Mouse (Mus musculus) heart, postnatal 0 days (tissue): ENCODE data around the gene Otc. TPM values are rescaled to one million over a fixed set of nuclear protein-coding genes. Genes with fewer than 3 reads are reported as not detected.

ENCODE experiments used
- ATAC-seq: fragments of 200-750 bp; cut with Nextera tagmentation; 2 replicates; pipeline ENCODE4 v1.8.0; 2017; ENCODE audit warnings: low read depth, moderate number of reproducible peaks, moderate library complexity; ENCODE audit not compliant: insufficient read depth
- DNase-seq: peaks from one replicate; pipeline ENCODE4 v3.0.0-alpha.2; 2016; ENCODE audit warnings: low spot score
- H3K27ac ChIP-seq: fragments of 300-500 bp; sonication (generic); 2 replicates; pipeline ENCODE4 v1.5.1; 2014; ENCODE audit warnings: low read depth, mild to moderate bottlenecking
- H3K27me3 ChIP-seq: fragments of 300-500 bp; sonication (generic); 2 replicates; pipeline ENCODE4 v1.6.1; 2014; ENCODE audit warnings: low read length, mixed read lengths; ENCODE audit not compliant: control insufficient read depth, insufficient read depth
- H3K36me3 ChIP-seq: fragments of 300-500 bp; sonication (generic); replicated peaks from 2 replicates; pipeline ENCODE4 v1.6.1; 2014; ENCODE audit warnings: low read length, mixed read lengths; ENCODE audit not compliant: control insufficient read depth, insufficient read depth
- H3K4me1 ChIP-seq: fragments of 300-500 bp; sonication (generic); 2 replicates; pipeline ENCODE4 v1.6.1; 2014; ENCODE audit warnings: antibody characterized with exemption; ENCODE audit not compliant: control insufficient read depth, insufficient read depth
- H3K4me2 ChIP-seq: fragments of 300-500 bp; sonication (generic); 2 replicates; pipeline ENCODE4 v1.6.1; 2014; ENCODE audit warnings: low read depth, mild to moderate bottlenecking, low read length, moderate library complexity
- H3K4me3 ChIP-seq: fragments of 300-500 bp; sonication (generic); 2 replicates; pipeline ENCODE4 v1.5.1; 2014; ENCODE audit warnings: low read depth, low read length
- H3K9ac ChIP-seq: fragments of 300-500 bp; sonication (generic); replicated peaks from 2 replicates; pipeline ENCODE4 v1.6.1; 2014; ENCODE audit warnings: low read depth, low read length, mixed read lengths
- H3K9me3 ChIP-seq: fragments of 300-500 bp; sonication (generic); replicated peaks from 2 replicates; pipeline ENCODE4 v1.6.1; 2016; ENCODE audit warnings: low read length; ENCODE audit not compliant: control insufficient read depth
- CTCF ChIP-seq: IDR thresholded peaks from 2 replicates; pipeline ENCODE4 v1.5.1; 2016; ENCODE audit warnings: antibody characterized with exemption, control low read depth, low read depth
- EP300 ChIP-seq: IDR thresholded peaks from 2 replicates; pipeline ENCODE4 v1.6.1; 2016; ENCODE audit warnings: antibody characterized with exemption, low read depth
- WGBS: fragments of 180-500 bp; shearing (Covaris S2); extraction: QIAGEN DNeasy Blood & Tissue Kit; methylation state at CpG from one replicate; pipeline ENCODE4 v1.1.7; 2014; 5-methylcytosine and 5-hydroxymethylcytosine counted together
- polyA plus RNA-seq: library from polyadenylated mRNA; unstranded; fragments of >200 nt; fragmentation: Nextera tagmentation; extraction: Ambion mirVana; gene quantifications from 2 replicates; pipeline ENCODE4 v1.2.1, GENCODE M21; 2015
- total RNA-seq: library from RNA; depleted of rRNA; stranded (reverse); fragments of >200 nt; gene quantifications from 2 replicates; pipeline ENCODE4 v1.2.3, GENCODE M21; 2014; ENCODE audit warnings: low replicate concordance; rRNA removed

Gene Otc
- total RNA-seq (not detected in 2 replicates), polyA plus RNA-seq (not detected in 2 replicates)

DNA sequence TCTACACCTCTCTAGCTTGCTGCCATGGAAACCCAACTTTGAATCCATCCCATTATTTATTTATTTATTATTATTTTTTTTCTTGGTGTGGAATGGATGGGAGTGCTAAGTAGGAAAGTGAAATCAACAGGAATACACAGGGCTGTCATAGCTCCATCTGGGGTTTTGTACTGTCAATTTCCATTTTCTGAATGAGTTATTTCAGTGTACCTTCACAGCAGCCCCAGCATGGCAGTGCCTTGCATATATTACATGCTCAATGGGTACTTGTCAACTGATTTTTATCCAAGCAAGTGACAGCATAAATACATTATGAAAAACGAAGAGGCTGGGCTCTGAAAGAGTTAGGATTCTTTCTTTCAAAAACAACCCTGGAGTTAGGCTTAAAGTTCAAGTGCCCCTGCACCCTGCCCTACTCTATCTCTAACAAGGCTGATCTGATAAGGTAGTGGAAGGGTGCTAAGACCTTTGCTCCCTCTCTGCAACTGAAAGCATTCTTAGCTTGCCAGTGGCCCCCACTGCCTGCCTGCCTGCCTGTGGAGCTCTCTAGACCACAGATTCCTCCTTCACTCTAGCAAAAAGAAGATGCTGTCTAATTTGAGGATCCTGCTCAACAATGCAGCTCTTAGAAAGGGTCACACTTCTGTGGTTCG, at the start of gene Otc:
Gene Otc, plus strand, starts transcription at position 454 of the 653 bp plus-strand sequence.
- Histone ChIP-seq H3K4me3 (no peak within 1 kb of the TSS), H3K4me1 (no peaks in the 10 kb centered on the region), H3K27me3 (no peaks in the 10 kb centered on the region), H3K9me3 (no peaks in the 10 kb centered on the region), H3K27ac (no peak within 1 kb of the TSS), H3K9ac (no peak within 1 kb of the TSS), H3K36me3 (no peaks in the 10 kb centered on the region), H3K4me2 (no peak within 1 kb of the TSS)
- TF ChIP-seq EP300 (no peak), CTCF (no peak)
- WGBS: 48% methylated on average over 2 of the region's 2 CpGs
- DNase-seq: no peak
- ATAC-seq: no peak

DNA sequence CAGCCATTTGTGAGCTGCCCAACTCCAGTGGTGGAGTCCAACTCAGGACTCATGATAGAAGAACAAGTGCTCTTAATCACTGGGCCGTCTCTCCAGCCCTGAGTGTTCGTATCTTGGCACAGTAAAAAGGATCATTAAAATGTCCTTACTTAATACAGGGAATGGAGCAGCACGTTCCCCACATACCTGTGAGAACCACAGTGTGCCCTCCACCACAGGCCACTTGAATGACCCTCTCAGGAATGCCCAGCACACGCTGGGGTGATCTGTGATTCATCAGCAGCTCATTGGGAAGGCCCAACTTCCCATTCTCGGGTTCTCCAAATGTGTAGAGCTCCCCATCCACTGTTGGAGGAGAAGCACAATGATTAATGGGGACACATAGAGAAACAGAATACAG, 46.2 kb upstream of the Otc start:
- 60% methylated on average over 5 of the region's 5 CpGs for WGBS

DNA sequence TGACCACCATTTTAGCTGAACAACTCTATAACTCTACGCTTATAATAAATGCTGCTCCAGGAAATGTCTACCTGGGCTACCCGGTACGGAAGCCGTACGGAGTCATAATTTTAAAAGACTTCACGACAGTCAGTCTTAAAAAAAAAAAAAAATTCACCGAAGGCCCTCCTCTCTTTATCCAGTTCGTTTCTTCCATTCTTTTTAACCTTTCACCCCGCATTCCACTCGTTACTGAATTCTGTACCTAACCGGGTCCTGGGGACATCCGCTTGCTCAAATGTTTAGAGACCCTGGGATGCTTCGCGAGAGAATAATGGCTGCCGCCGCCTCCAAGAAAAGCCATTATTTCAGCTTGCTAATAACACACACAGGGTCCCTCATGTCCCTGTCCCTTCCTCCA, 36.1 kb upstream of the Otc start:
- H3K9ac ChIP-seq: peak overlapping the region; percentile 66
- 18% methylated on average over 16 of the region's 16 CpGs for WGBS

More for the DNA sequence above, 46.2 kb upstream of the Otc start:
- Histone ChIP-seq H3K9me3 (no peaks in the 10 kb centered on the region), H3K36me3 (0 out of 2 replicates have a peak, but pooled peaks cover 4% of the 10 kb centered on the region), H3K27me3 (no peaks in the 10 kb centered on the region), H3K4me2 (no peak overlapping the region), H3K4me1 (no peaks in the 10 kb centered on the region), H3K27ac (no peak overlapping the region), H3K9ac (no peak overlapping the region), H3K4me3 (no peak overlapping the region)
- TF ChIP-seq CTCF: no peak
- no peak for TF ChIP-seq EP300
- ATAC-seq: no peak
- DNase-seq: no peak

DNA sequence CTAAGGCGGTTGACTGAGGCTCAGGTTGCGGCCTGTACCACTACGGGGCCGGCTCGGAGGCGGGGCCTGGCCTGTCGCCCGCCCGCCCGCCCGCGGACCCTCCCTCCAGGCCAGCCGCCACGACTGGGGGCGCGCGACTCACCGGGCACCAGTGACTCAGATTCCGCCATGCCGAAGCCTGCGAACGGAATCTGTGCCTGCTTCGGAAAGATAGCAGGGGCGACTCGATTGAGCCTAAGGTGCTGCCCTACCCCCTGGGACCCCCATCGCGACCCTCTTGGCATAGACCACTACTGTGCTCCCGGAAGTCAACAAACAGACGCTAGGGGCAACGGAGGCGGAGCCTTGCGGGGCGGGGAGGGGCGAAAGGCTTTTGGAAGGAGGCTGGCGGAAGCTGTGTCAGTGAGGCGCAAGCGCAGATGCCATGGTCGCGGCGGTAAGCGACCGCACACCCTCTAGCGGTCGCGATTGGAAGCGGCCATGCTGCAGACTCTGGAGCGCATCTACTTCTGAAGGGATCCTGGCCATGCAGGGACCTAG, 35.6 kb upstream of the Otc start, which contains the start of gene Rpgr:
Gene Rpgr, minus strand, starts transcription at position 511 of the 540 bp plus-strand sequence.
- Histone ChIP-seq H3K4me1 (no peaks in the 10 kb centered on the region), H3K4me2 (peak within 1 kb of the TSS; percentile 54), H3K27me3 (no peaks in the 10 kb centered on the region), H3K27ac (peak within 1 kb of the TSS; percentile 89), H3K9ac (peak within 1 kb of the TSS; percentile 66), H3K4me3 (peak within 1 kb of the TSS; percentile 62), H3K9me3 (no peaks in the 10 kb centered on the region), H3K36me3 (no peaks in the 10 kb centered on the region)
- DNase-seq (peak; percentile 83), ATAC-seq (peak; percentile 97)
- TF ChIP-seq EP300 (no peak), CTCF (peak; percentile 68)
- WGBS: 12% methylated on average over 46 of the region's 47 CpGs

More for the DNA sequence above, 36.1 kb upstream of the Otc start:
- H3K4me3 ChIP-seq: peak overlapping the region; percentile 62
- H3K4me1 ChIP-seq: no peaks in the 10 kb centered on the region
- H3K27me3 ChIP-seq: no peaks in the 10 kb centered on the region
- no peak for TF ChIP-seq CTCF
- no peak for TF ChIP-seq EP300
- H3K9me3 ChIP-seq: no peaks in the 10 kb centered on the region
- peak overlapping the region; percentile 89 for H3K27ac ChIP-seq
- ATAC-seq (peak; percentile 10), DNase-seq (peak; percentile 33)
- no peaks in the 10 kb centered on the region for H3K36me3 ChIP-seq
- H3K4me2 ChIP-seq: peak overlapping the region; percentile 54

DNA sequence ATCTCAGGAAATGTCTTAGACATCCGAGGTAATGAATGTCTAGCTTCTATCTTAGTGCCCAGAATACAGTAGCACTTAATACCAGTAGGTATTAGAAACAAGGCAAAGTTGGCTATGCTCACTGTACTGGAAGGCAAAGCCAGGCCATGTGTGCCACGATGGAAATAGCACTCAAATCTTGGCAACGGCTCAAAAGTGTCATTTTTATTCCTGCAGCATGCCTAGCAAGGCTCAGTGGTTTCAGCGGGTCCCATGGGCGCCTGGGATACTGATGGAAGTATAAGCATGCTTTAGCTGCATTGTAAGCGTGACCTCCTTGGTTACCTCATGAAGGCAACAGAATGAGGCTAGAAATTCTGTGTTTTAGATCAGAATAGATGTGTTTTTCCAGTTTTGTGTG, 32.8 kb upstream of the Otc start:
- no peak for ATAC-seq
- Histone ChIP-seq H3K9me3 (no peaks in the 10 kb centered on the region), H3K36me3 (no peaks in the 10 kb centered on the region), H3K9ac (no peak overlapping the region), H3K4me3 (no peak overlapping the region), H3K4me2 (no peak overlapping the region), H3K27me3 (no peaks in the 10 kb centered on the region), H3K4me1 (no peaks in the 10 kb centered on the region), H3K27ac (no peak overlapping the region)
- no peak for TF ChIP-seq EP300
- 36% methylated on average over 6 of the region's 6 CpGs for WGBS
- no peak for DNase-seq
